Mouse (Mus musculus) kidney, embryonic 15.5 days (tissue): ENCODE results near the gene Gdf2. TPM values are rescaled to one million over a fixed set of nuclear protein-coding genes. Genes with fewer than 3 reads are reported as not detected.

Experiments
- polyA plus RNA-seq: library from polyadenylated mRNA; unstranded; fragments of >200 nt; fragmentation: Nextera tagmentation; extraction: Ambion mirVana; gene quantifications from 2 replicates; pipeline ENCODE4 v1.2.1, GENCODE M21; 2015

The Gdf2 gene
- polyA plus RNA-seq, 1 experiment from 2014 or later: 0.18 TPM

Other genes starting within 250 kb of the Gdf2 start
- 2.9 and 5.9 TPM in 2 replicates for gene Gdf10, start 17.5 kb upstream of the Gdf2 start, polyA plus RNA-seq
- gene Rbp3, start 13.0 kb downstream of the Gdf2 start, polyA plus RNA-seq: not detected in 2 replicates
- gene Zfp488, start 37.7 kb downstream of the Gdf2 start, polyA plus RNA-seq: 0.04 TPM in 2 replicates
- not detected in 2 replicates for gene Gm30083, start 74.1 kb downstream of the Gdf2 start, polyA plus RNA-seq
- not detected in 2 replicates for gene Gm5460, start 75.7 kb downstream of the Gdf2 start, polyA plus RNA-seq
- not detected in 2 replicates for gene Antxrl, start 111.7 kb downstream of the Gdf2 start, polyA plus RNA-seq
- 1.8 and 2.0 TPM in 2 replicates for gene Anxa8, start 144.9 kb downstream of the Gdf2 start, polyA plus RNA-seq
- 0.49 TPM in 1 of 2 replicates, not detected in the other for gene A630023A22Rik, start 161.7 kb downstream of the Gdf2 start, polyA plus RNA-seq
- gene Npy4r, start 211.4 kb downstream of the Gdf2 start, polyA plus RNA-seq: 0.17 and 0.21 TPM in 2 replicates